Mouse (Mus musculus) bone marrow, adult 2 months (tissue): ENCODE measurements around the gene Os9.

Experiments
- CTCF ChIP-seq: fragments of 200-500 bp; IDR thresholded peaks from 2 replicates; pipeline ENCODE4 v1.5.1; 2011; ENCODE audit warnings: low read length, control low read depth; ENCODE audit not compliant: control insufficient read depth, insufficient read depth
- POLR2A ChIP-seq: fragments of 200-500 bp; IDR thresholded peaks from 2 replicates; pipeline ENCODE4 v1.6.1; 2011; ENCODE audit warnings: low read depth, mild to moderate bottlenecking, control low read depth, low read length, borderline replicate concordance; ENCODE audit not compliant: control insufficient read depth

- TF ChIP-seq POLR2A (no peak), CTCF (peak; percentile 76)
These were observed 4.5 kb upstream of the Os9 start for GRCm38 (mm10) chr10:127125210-127126001.
